Mouse (Mus musculus): ENCODE data around the gene Cttnbp2.

The Cttnbp2 gene

GRCm38 (mm10) chr6:18322950-18323349 lies 191.7 kb downstream of the Cttnbp2 start:
- DNase-seq (ENCODE audit: low read depth, low spot score), result no peak

Data from 3T3-L1 (cell line).